Mouse (Mus musculus): ENCODE measurements around the gene Necab3.

Necab3 gene

GRCm38 (mm10) chr2:154572996-154573395, 14.3 kb upstream of the Necab3 start:
- no peak for DNase-seq (ENCODE audit: low spot score in 2 of 2)

- no peak for DNase-seq (ENCODE audit: low spot score in 2 of 2)
Observed at GRCm38 (mm10) chr2:154571976-154572375, 13.3 kb upstream of the Necab3 start.

GRCm38 (mm10) chr2:154571266-154571665, 12.6 kb upstream of the Necab3 start:
- DNase-seq (ENCODE audit: low spot score in 2 of 2) = no peak

- no peak for DNase-seq (ENCODE audit: low spot score in 2 of 2)
Observed at GRCm38 (mm10) chr2:154570666-154571065, 12.0 kb upstream of the Necab3 start.

- peak; percentile 90 to 95 for DNase-seq (ENCODE audit: low spot score in 2 of 2)
Observed at GRCm38 (mm10) chr2:154569836-154570286, 11.2 kb upstream of the Necab3 start, which contains the start of gene E2f1. E2f1 (minus strand) TSS chr2:154569892.

GRCm38 (mm10) chr2:154569071-154569748, 10.5 kb upstream of the Necab3 start:
- DNase-seq (ENCODE audit: low spot score in 2 of 2) = peak; percentile 66

- DNase-seq (ENCODE audit: low spot score in 2 of 2) = no peak
Observed at GRCm38 (mm10) chr2:154568329-154569070, 9.8 kb upstream of the Necab3 start.

GRCm38 (mm10) chr2:154567766-154568165, 9.1 kb upstream of the Necab3 start:
- DNase-seq (ENCODE audit: low spot score in 2 of 2) = no peak

GRCm38 (mm10) chr2:154566641-154567040, 8.0 kb upstream of the Necab3 start:
- DNase-seq (ENCODE audit: low spot score in 2 of 2) = no peak

- peak in 1 of 2 experiments; percentile 56 for DNase-seq (ENCODE audit: low spot score in 2 of 2)
Observed at GRCm38 (mm10) chr2:154565562-154565961, 6.9 kb upstream of the Necab3 start.

- no peak for DNase-seq (ENCODE audit: low spot score in 2 of 2)
Observed at GRCm38 (mm10) chr2:154563612-154564170, 5.0 kb upstream of the Necab3 start.

- DNase-seq (ENCODE audit: low spot score in 2 of 2) = peak; percentile 60 to 61
Observed at GRCm38 (mm10) chr2:154557184-154557832, 1.4 kb downstream of the Necab3 start.

- DNase-seq (ENCODE audit: low spot score in 2 of 2) = peak; percentile 74 to 81
Observed at GRCm38 (mm10) chr2:154555235-154555634, 3.5 kb downstream of the Necab3 start.

- peak; percentile 66 to 72 for DNase-seq (ENCODE audit: low spot score in 2 of 2)
Observed at GRCm38 (mm10) chr2:154552424-154552907, 6.2 kb downstream of the Necab3 start.

GRCm38 (mm10) chr2:154551927-154552326, 6.8 kb downstream of the Necab3 start:
- DNase-seq (ENCODE audit: low spot score in 2 of 2) = no peak

- no peak for DNase-seq (ENCODE audit: low spot score in 2 of 2)
Observed at GRCm38 (mm10) chr2:154551476-154551875, 7.2 kb downstream of the Necab3 start, which contains the start of gene Actl10. Actl10 (plus strand) TSS chr2:154551776.

- DNase-seq (ENCODE audit: low spot score in 2 of 2) = no peak
Observed at GRCm38 (mm10) chr2:154550937-154551336, 7.8 kb downstream of the Necab3 start.

- no peak for DNase-seq (ENCODE audit: low spot score in 2 of 2)
Observed at GRCm38 (mm10) chr2:154549886-154550189, 8.9 kb downstream of the Necab3 start.

- DNase-seq (ENCODE audit: low spot score in 2 of 2) = peak; percentile 61 to 62
Observed at GRCm38 (mm10) chr2:154549127-154549885, 9.4 kb downstream of the Necab3 start.

- no peak for DNase-seq (ENCODE audit: low spot score in 2 of 2)
Observed at GRCm38 (mm10) chr2:154548688-154549087, 10.0 kb downstream of the Necab3 start.

- DNase-seq (ENCODE audit: low spot score in 2 of 2) = no peak
Observed at GRCm38 (mm10) chr2:154546711-154547110, 12.0 kb downstream of the Necab3 start, which contains the start of gene 1700003F12Rik. 1700003F12Rik (plus strand) TSS chr2:154547085.

Measured in frontal cortex, postnatal 36 days (tissue).